19 mouse cellular contexts compared by ENCODE assay signal in the genomic region with DNA sequence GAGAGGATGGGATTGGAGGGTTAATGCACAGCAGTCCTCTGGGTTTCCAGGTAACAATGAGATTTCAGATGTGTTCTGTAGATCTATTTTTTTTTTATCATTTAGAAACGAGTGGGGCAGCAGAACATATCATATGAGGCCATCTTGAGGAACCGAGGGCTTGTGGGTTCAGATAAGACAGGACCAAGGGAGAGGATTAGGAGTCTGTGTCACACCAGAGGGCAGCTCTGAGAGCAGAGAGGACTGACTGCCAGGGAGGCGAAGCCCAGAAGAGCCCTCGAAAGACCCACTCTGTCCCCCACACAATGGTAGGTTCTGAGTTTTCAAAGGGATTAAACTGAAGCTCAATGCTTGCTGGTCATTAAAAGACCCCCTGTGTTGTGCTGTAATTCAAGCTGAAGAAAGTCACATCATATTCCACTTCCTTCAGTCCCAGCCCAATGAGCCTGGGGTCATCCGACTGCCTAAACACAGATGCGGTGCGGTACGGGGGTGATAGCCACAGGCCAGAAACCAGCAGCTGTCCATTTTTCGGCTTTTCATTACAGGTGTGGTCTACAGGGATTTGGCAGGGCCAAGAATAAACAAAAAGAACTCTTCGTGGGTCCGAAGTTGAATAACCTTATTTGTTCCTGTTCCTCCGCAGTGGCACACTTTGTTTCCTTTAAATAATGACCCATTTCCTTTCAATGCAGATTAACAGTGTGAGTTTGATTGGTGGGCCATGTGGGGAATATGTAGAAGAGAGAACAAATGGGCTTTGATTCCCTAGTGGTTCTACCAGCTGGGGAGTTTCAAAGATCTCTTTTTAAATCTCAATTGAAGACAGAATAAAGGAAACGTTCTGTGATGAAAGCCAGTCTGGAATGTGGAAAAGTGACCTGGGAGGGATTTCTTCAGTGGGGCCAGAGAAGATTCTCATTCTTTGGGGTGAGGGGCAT.
"Had no signal": no experiment of that assay in that cellular context is flagged by ENCODE, and none has a peak within 500 bp of the region (broad histone marks: within the 10 kb centered on the region; RNA-seq: fewer than 3 reads in every experiment).

No protein-coding gene starts in this region.

- ATAC-seq: midbrain, embryonic 16.5 days had no signal

- H3K4me1 ChIP-seq: lung, embryonic 15.5 days; megakaryocyte, embryonic 14.5 days; stomach, embryonic 15.5 days had no signal

- DNase-seq: kidney, adult 11 months; kidney, adult 9 months; kidney, postnatal 36 days; layer of hippocampus, adult 9-11 months; layer of hippocampus, postnatal 36 days; lung, postnatal 14 days; right cerebral cortex, adult 18-20 months; spleen, adult 18-20 months; thymus, adult 2 months; thymus, postnatal 25 days had no signal

- H3K4me3 ChIP-seq: limb, embryonic 12.5 days; lung, embryonic 15.5 days; megakaryocyte, embryonic 14.5 days; neural tube, embryonic 13.5 days; stomach, embryonic 15.5 days had no signal

- H3K27me3 ChIP-seq: limb, embryonic 12.5 days; lung, embryonic 15.5 days; megakaryocyte, embryonic 14.5 days; stomach, embryonic 15.5 days had no signal

- H3K27ac ChIP-seq: kidney, postnatal 0 days; limb, embryonic 12.5 days; lung, embryonic 15.5 days; macrophage; neural tube, embryonic 13.5 days; stomach, embryonic 15.5 days had no signal

- H3K36me3 ChIP-seq: limb, embryonic 12.5 days; lung, embryonic 15.5 days; neural tube, embryonic 13.5 days; stomach, embryonic 15.5 days had no signal

- H3K9me3 ChIP-seq: limb, embryonic 12.5 days; lung, embryonic 15.5 days; neural tube, embryonic 13.5 days; stomach, embryonic 15.5 days had no signal

- H3K9ac ChIP-seq: limb, embryonic 12.5 days; lung, embryonic 15.5 days; neural tube, embryonic 13.5 days; stomach, embryonic 15.5 days had no signal

- H3K4me2 ChIP-seq: limb, embryonic 12.5 days; lung, embryonic 15.5 days; midbrain, embryonic 11.5 days; neural tube, embryonic 13.5 days; stomach, embryonic 15.5 days had no signal
